Mouse (Mus musculus) T-helper 1 cell (primary cell): ENCODE data around the gene Plin4.
"Not testable (repeated sequence)": the region's sequence is repeated elsewhere in the genome, so short reads cannot be mapped to it uniquely, and the experiment has no call there.

Experiments
- in situ Hi-C: fragments of 300-600 bp; cut with MboI, MseI; formaldehyde crosslinking; loops from one replicate; pipeline ENCODE4 v1.15.1; 2025; ENCODE audit warnings: high pct_unique_total_duplicates

Plin4 gene

GRCm38 (mm10) chr17:56128246-56128645, 18.6 kb upstream of the Plin4 start:
- in situ Hi-C loops: no loop called here

- in situ Hi-C loops: no loop called here
These were observed 16.6 kb upstream of the Plin4 start for GRCm38 (mm10) chr17:56126175-56126574.

- in situ Hi-C loops: no loop called here
These were observed 15.7 kb upstream of the Plin4 start for GRCm38 (mm10) chr17:56125276-56125630.

- in situ Hi-C loops: no loop called here
These were observed 15.0 kb upstream of the Plin4 start for GRCm38 (mm10) chr17:56124377-56125275.

GRCm38 (mm10) chr17:56123681-56124340, 14.2 kb upstream of the Plin4 start:
- in situ Hi-C loops: no loop called here

GRCm38 (mm10) chr17:56123161-56123560, 13.6 kb upstream of the Plin4 start:
- in situ Hi-C loops: no loop called here

- in situ Hi-C loops: no loop called here
These were observed 12.2 kb upstream of the Plin4 start, which contains the start of gene Lrg1 for GRCm38 (mm10) chr17:56121826-56122225. Gene Lrg1, minus strand, starts transcription at chr17:56122001.

- in situ Hi-C loops: no loop called here
These were observed 10.6 kb upstream of the Plin4 start for GRCm38 (mm10) chr17:56119981-56120880.

- in situ Hi-C loops: no loop called here
These were observed 9.8 kb upstream of the Plin4 start for GRCm38 (mm10) chr17:56119431-56119830.

GRCm38 (mm10) chr17:56117251-56117710, 7.7 kb upstream of the Plin4 start, which contains the start of gene Plin5:
Gene Plin5, minus strand, starts transcription at chr17:56117596.
- in situ Hi-C loops: no loop called here

GRCm38 (mm10) chr17:56116193-56116592, 6.6 kb upstream of the Plin4 start:
- in situ Hi-C loops: no loop called here

GRCm38 (mm10) chr17:56112743-56113142, 3.1 kb upstream of the Plin4 start:
- in situ Hi-C loops: no loop called here

- in situ Hi-C loops: no loop called here
These were observed 2.3 kb upstream of the Plin4 start for GRCm38 (mm10) chr17:56111864-56112263.

GRCm38 (mm10) chr17:56111021-56111420, 1.4 kb upstream of the Plin4 start:
- in situ Hi-C loops: no loop called here

GRCm38 (mm10) chr17:56110571-56110970, 968 bp upstream of the Plin4 start:
- in situ Hi-C loops: no loop called here

- in situ Hi-C loops: no loop called here
These were observed 1.1 kb downstream of the Plin4 start for GRCm38 (mm10) chr17:56108334-56109044.

- in situ Hi-C loops: no loop called here
These were observed 1.9 kb downstream of the Plin4 start for GRCm38 (mm10) chr17:56107736-56108135.

- in situ Hi-C loops: no loop called here
These were observed 2.6 kb downstream of the Plin4 start for GRCm38 (mm10) chr17:56106981-56107380.

- in situ Hi-C loops: not testable (repeated sequence)
These were observed 3.2 kb downstream of the Plin4 start for GRCm38 (mm10) chr17:56106436-56106835.

- in situ Hi-C loops: not testable (repeated sequence)
These were observed 4.8 kb downstream of the Plin4 start for GRCm38 (mm10) chr17:56104821-56105220.
